Mouse (Mus musculus) embryonic facial prominence, embryonic 15.5 days (tissue): Measurements from ENCODE around the gene Ldlrad3. TPM values are rescaled to one million over a fixed set of nuclear protein-coding genes. Genes with fewer than 3 reads are reported as not detected.

Experiments used
- ATAC-seq: fragments of 200-750 bp; cut with Nextera tagmentation; 2 replicates; pipeline ENCODE4 v1.8.0; 2017; ENCODE audit warnings: low read depth, moderate TSS enrichment; ENCODE audit not compliant: insufficient number of reproducible peaks, low FRiP score, low TSS enrichment
- H3K27ac ChIP-seq: fragments of 300-500 bp; sonication (generic); replicated peaks from 2 replicates; pipeline ENCODE4 v1.5.1; 2015; ENCODE audit warnings: mild to moderate bottlenecking, inconsistent platforms
- H3K27me3 ChIP-seq: fragments of 300-500 bp; sonication (generic); 2 replicates; pipeline ENCODE4 v1.6.1; 2015; ENCODE audit warnings: inconsistent platforms
- H3K36me3 ChIP-seq: fragments of 300-500 bp; sonication (generic); 2 replicates; pipeline ENCODE4 v1.6.1; 2015; ENCODE audit warnings: mild to moderate bottlenecking, inconsistent platforms
- H3K4me1 ChIP-seq: fragments of 300-500 bp; sonication (generic); 2 replicates; pipeline ENCODE4 v1.6.1; 2015; ENCODE audit warnings: inconsistent platforms
- H3K4me2 ChIP-seq: fragments of 300-500 bp; sonication (generic); replicated peaks from 2 replicates; pipeline ENCODE4 v1.6.1; 2015; ENCODE audit warnings: mild to moderate bottlenecking, inconsistent platforms
- H3K4me3 ChIP-seq: fragments of 300-500 bp; sonication (generic); replicated peaks from 2 replicates; pipeline ENCODE4 v1.5.1; 2015; ENCODE audit warnings: mild to moderate bottlenecking, inconsistent platforms
- H3K9ac ChIP-seq: fragments of 300-500 bp; sonication (generic); 2 replicates; pipeline ENCODE4 v1.6.1; 2015; ENCODE audit warnings: inconsistent platforms
- H3K9me3 ChIP-seq: fragments of 300-500 bp; sonication (generic); replicated peaks from 2 replicates; pipeline ENCODE4 v1.6.1; 2016; ENCODE audit warnings: inconsistent platforms
- WGBS: fragments of 180-500 bp; shearing (Covaris S2); methylation state at CpG from one replicate; pipeline ENCODE4 v1.1.7; 2015; 5-methylcytosine and 5-hydroxymethylcytosine counted together
- polyA plus RNA-seq: library from polyadenylated mRNA; unstranded; fragments of >200 nt; fragmentation: Nextera tagmentation; extraction: Ambion mirVana; gene quantifications from 2 replicates; pipeline ENCODE4 v1.2.1, GENCODE M21; 2015

Ldlrad3 gene
- polyA plus RNA-seq, 1 experiment from 2014 or later, result 59.9 TPM

DNA sequence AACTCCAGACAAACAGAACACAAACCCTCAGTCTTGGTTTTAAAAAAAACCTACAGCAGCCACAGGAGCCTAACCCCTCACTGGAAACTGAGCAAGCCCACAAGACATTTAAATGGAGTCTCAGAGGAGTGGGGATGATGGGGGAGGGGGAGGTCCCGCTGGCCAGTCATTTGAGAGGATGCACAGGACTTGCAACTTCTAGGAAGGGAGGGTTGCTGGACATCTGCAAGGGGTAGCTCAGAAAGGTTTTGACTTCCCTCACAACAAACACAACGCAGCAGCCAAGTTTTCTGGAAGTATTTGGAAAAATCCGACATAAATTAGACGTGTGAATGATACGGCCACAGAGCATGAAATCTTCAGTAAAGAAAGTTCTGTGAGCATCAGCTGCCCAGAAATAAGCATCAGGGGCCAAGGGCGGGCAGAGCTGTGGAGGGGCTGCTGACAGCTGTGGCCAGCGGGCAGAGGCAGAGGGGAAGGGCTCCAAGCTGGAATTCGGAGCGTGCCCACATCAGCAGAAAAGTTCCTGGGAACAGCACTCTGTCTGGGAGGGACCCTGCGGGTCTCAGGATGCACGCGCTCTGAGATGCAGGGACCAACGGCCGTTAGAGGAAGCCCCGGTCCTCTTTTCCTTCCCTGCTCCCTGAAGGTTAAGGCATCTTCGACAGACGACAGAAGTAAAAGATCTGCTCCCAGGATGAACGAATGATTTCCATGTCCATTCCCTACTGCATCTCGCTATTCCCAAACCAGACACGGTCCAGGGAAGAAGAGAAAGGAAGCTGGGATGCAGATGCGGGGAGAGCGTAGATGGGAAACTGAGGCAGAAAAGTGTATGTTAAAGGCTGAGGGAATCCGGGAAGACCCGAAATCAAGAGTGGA, 875 bp downstream of the Ldlrad3 start:
- Histone ChIP-seq H3K27me3 (no peaks in the 10 kb centered on the region), H3K4me3 (peak overlapping the region; percentile 86), H3K27ac (peak overlapping the region; percentile 95), H3K36me3 (no peaks in the 10 kb centered on the region), H3K9me3 (no peaks in the 10 kb centered on the region), H3K4me1 (peaks cover 49% of the 10 kb centered on the region), H3K4me2 (peak overlapping the region; percentile 71), H3K9ac (peak overlapping the region; percentile 80)
- ATAC-seq, result peak; percentile 34
- WGBS, result under 1% methylated on average over 24 of the region's 24 CpGs

GRCm38 (mm10) chr2:102183720-102184480, 2.3 kb downstream of the Ldlrad3 start:
- peak overlapping the region; percentile 71 for H3K4me2 ChIP-seq
- ATAC-seq, result no peak
- H3K9me3 ChIP-seq, result no peaks in the 10 kb centered on the region
- no peaks in the 10 kb centered on the region for H3K36me3 ChIP-seq
- peaks cover 49% of the 10 kb centered on the region for H3K4me1 ChIP-seq
- peak overlapping the region; percentile 86; the same call in 1 of the 2 replicates for H3K4me3 ChIP-seq
- 65% methylated on average over 7 of the region's 7 CpGs for WGBS
- no peak overlapping the region for H3K27ac ChIP-seq
- H3K9ac ChIP-seq, result no peak overlapping the region
- no peaks in the 10 kb centered on the region for H3K27me3 ChIP-seq

- Histone ChIP-seq H3K4me1 (peaks cover 47% of the 10 kb centered on the region), H3K27ac (peak overlapping the region; percentile 12; the same call in 1 of the 2 replicates), H3K9ac (no peak overlapping the region), H3K36me3 (no peaks in the 10 kb centered on the region), H3K9me3 (no peaks in the 10 kb centered on the region), H3K4me3 (no peak overlapping the region), H3K4me2 (no peak overlapping the region), H3K27me3 (no peaks in the 10 kb centered on the region)
- 65% methylated on average over 2 of the region's 2 CpGs for WGBS
- no peak for ATAC-seq
Observed at GRCm38 (mm10) chr2:102181459-102181858, 4.7 kb downstream of the Ldlrad3 start.

DNA sequence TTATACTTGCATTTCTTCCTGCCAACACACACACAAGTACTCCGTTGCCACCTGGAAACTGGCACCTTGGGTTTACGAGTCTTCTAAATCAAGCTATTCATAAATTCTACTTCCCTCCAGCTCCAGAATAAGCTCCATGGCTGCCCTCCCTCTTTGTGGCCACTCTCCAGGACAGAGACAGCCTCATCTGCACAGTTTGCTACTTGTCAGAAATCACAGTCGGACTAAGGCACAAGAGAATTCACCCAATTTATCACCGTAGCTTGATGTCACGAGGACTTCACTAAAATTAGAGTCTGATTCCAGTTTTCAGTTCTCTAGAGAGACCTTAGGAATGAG, 9.8 kb downstream of the Ldlrad3 start:
- 78% methylated on average over 5 of the region's 5 CpGs for WGBS
- H3K27ac ChIP-seq, result 0 out of 2 replicates have a peak overlapping the region, but pooled peaks have one; percentile 48
- H3K9me3 ChIP-seq, result no peaks in the 10 kb centered on the region
- peaks cover 16% of the 10 kb centered on the region for H3K4me1 ChIP-seq
- ATAC-seq, result no peak
- H3K9ac ChIP-seq, result no peak overlapping the region
- H3K27me3 ChIP-seq, result no peaks in the 10 kb centered on the region
- 0 out of 2 replicates have a peak, but pooled peaks cover 3% of the 10 kb centered on the region for H3K36me3 ChIP-seq
- no peak overlapping the region for H3K4me3 ChIP-seq
- H3K4me2 ChIP-seq, result no peak overlapping the region

DNA sequence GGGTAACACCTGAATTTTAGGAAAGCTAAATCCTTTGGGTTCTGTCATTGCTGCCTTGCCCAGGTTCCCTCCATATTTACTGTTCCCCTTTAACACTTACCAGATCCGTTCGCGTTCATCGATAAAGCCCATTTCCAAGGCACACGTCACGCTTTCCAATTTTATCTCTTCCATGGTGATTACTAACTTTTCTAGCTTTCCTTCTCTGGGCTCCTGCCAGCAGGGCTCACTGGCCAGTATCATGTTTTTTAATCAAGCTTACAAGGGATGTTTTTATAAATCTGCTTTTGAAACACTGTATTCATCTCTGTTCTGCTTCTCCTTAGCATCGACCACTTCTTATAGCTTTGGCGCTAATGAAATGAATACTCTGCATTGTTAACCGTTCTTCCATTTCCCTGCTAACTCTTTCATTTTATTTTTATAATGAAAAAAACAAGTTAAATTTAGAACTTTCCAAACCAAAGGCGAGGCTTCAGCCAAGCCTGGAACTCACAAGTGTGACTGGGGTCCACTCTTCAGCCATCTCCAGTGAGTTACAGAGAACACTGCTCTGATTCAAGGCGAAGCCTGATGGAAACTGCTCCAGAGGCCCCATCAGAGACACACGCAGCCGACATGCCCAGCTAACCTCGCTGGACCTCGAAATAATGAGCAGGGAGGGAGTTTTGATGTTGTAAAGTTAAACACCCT, 10.3 kb downstream of the Ldlrad3 start:
- peaks cover 13% of the 10 kb centered on the region for H3K4me1 ChIP-seq
- 0 out of 2 replicates have a peak, but pooled peaks cover 4% of the 10 kb centered on the region for H3K36me3 ChIP-seq
- H3K27me3 ChIP-seq, result no peaks in the 10 kb centered on the region
- H3K9me3 ChIP-seq, result no peaks in the 10 kb centered on the region
- ATAC-seq, result peak; percentile 75
- H3K9ac ChIP-seq, result no peak overlapping the region
- 66% methylated on average over 15 of the region's 15 CpGs for WGBS
- no peak overlapping the region for H3K4me3 ChIP-seq
- H3K4me2 ChIP-seq, result no peak overlapping the region
- H3K27ac ChIP-seq, result 0 out of 2 replicates have a peak overlapping the region, but pooled peaks have one; percentile 48

DNA sequence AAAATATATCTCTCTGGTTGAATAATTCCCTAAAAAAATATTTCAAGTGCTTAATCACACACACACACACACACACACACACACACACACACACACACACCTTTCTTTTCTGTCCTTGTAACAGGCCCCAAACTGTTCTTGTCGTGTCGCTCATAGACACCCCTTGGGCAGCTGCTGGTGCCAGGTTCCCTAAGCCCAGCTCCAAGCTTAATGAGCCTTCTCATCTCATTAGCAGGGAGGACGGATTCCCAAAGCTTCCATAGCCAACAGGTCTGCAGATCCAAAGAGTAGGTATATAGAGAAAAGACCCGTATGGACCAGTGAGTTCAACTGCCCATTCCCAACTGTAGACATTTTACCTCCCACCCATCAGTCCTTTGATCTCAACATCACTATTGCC, 13.7 kb downstream of the Ldlrad3 start:
- no peak for ATAC-seq
- H3K9ac ChIP-seq, result no peak overlapping the region
- 79% methylated on average over 4 of the region's 4 CpGs for WGBS
- H3K9me3 ChIP-seq, result no peaks in the 10 kb centered on the region
- H3K4me1 ChIP-seq, result peaks cover 12% of the 10 kb centered on the region
- no peak overlapping the region for H3K4me3 ChIP-seq
- no peaks in the 10 kb centered on the region for H3K27me3 ChIP-seq
- 0 out of 2 replicates have a peak, but pooled peaks cover 4% of the 10 kb centered on the region for H3K36me3 ChIP-seq
- H3K27ac ChIP-seq, result no peak overlapping the region
- no peak overlapping the region for H3K4me2 ChIP-seq

- Histone ChIP-seq H3K27me3 (no peaks in the 10 kb centered on the region), H3K9ac (no peak overlapping the region), H3K4me2 (no peak overlapping the region), H3K36me3 (0 out of 2 replicates have a peak, but pooled peaks cover 4% of the 10 kb centered on the region), H3K4me1 (peaks cover 15% of the 10 kb centered on the region), H3K4me3 (no peak overlapping the region), H3K9me3 (no peaks in the 10 kb centered on the region), H3K27ac (0 out of 2 replicates have a peak overlapping the region, but pooled peaks have one; percentile 24)
- WGBS, result 45% methylated on average over 15 of the region's 15 CpGs
- 0 out of 2 replicates have a peak, but pooled peaks have one; percentile 24 for ATAC-seq
Observed at GRCm38 (mm10) chr2:102166550-102167325, 19.4 kb downstream of the Ldlrad3 start.

GRCm38 (mm10) chr2:102163106-102163505, 23.1 kb downstream of the Ldlrad3 start:
- no peak overlapping the region for H3K27ac ChIP-seq
- H3K4me1 ChIP-seq, result peaks cover 19% of the 10 kb centered on the region
- H3K9ac ChIP-seq, result no peak overlapping the region
- H3K9me3 ChIP-seq, result no peaks in the 10 kb centered on the region
- H3K27me3 ChIP-seq, result no peaks in the 10 kb centered on the region
- ATAC-seq, result no peak
- no peak overlapping the region for H3K4me3 ChIP-seq
- no peaks in the 10 kb centered on the region for H3K36me3 ChIP-seq
- WGBS, result 79% methylated on average over 3 of the region's 3 CpGs
- no peak overlapping the region for H3K4me2 ChIP-seq

DNA sequence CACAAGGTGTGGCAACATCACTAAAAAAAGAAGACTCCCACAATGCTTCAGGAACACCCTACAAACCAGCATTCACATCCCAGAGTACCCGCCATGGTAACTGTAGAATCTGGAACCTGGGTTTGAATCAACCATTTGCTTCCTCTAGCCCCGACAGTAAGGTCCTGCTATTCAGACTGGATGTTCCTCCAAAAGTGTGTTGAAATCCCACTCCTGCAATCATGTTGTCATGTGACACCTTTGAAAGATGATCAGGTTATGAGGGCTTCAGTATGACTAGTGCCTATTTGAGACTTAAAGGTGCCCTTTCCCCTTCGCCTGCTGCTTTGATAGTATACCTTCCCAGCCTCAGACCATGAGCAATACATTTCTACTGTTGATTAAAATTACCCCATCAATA, 28.6 kb downstream of the Ldlrad3 start:
- Histone ChIP-seq H3K9ac (no peak overlapping the region), H3K27ac (no peak overlapping the region), H3K27me3 (no peaks in the 10 kb centered on the region), H3K4me2 (no peak overlapping the region), H3K9me3 (no peaks in the 10 kb centered on the region), H3K4me1 (peaks cover 36% of the 10 kb centered on the region), H3K36me3 (no peaks in the 10 kb centered on the region), H3K4me3 (no peak overlapping the region)
- WGBS, result 82% methylated on average over 3 of the region's 3 CpGs
- no peak for ATAC-seq

DNA sequence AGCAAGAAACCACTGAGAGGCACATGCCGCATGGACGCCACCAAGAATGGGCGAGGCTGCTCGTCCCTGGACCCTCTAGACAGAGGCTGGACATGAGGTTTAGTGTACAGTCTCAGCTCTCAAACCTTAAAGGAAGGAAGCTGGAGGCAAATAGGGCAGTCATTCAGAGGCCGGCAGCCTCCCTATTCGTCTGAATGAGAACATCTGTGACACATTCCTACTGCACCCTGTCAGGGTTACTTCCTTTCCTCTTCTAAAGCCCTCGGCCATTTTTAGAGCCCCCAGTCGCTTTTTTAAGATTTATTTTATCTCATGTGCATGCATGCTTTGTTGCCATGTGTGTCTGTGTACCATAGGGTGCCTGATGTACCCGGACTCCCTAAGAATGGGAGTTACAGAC, 29.2 kb downstream of the Ldlrad3 start:
- no peak overlapping the region for H3K4me2 ChIP-seq
- no peaks in the 10 kb centered on the region for H3K27me3 ChIP-seq
- ATAC-seq, result no peak
- 0 out of 2 replicates have a peak overlapping the region, but pooled peaks have one; percentile 8 for H3K27ac ChIP-seq
- H3K9ac ChIP-seq, result no peak overlapping the region
- 52% methylated on average over 9 of the region's 9 CpGs for WGBS
- H3K9me3 ChIP-seq, result no peaks in the 10 kb centered on the region
- H3K4me3 ChIP-seq, result no peak overlapping the region
- no peaks in the 10 kb centered on the region for H3K36me3 ChIP-seq
- H3K4me1 ChIP-seq, result peaks cover 42% of the 10 kb centered on the region
